Mouse (Mus musculus) neural tube, embryonic 15.5 days (tissue): Measurements from ENCODE around the gene Gm3448. TPM values are rescaled to one million over a fixed set of nuclear protein-coding genes. Genes with fewer than 3 reads are reported as not detected.
A peak's percentile ranks its signal among the peaks of the same experiment; 100 is the strongest.
"Not testable (repeated sequence)": the region's sequence is repeated elsewhere in the genome, so short reads cannot be mapped to it uniquely, and the experiment has no call there.

Experiments used
- ATAC-seq: fragments of 200-750 bp; cut with Nextera tagmentation; 2 replicates; pipeline ENCODE4 v1.8.0; 2017; ENCODE audit warnings: mild to moderate bottlenecking, moderate TSS enrichment, moderate library complexity; ENCODE audit not compliant: low FRiP score
- H3K27ac ChIP-seq: fragments of 300-500 bp; sonication (generic); replicated peaks from 2 replicates; pipeline ENCODE4 v1.5.1; 2015; ENCODE audit warnings: mild to moderate bottlenecking, inconsistent platforms
- H3K27me3 ChIP-seq: fragments of 300-500 bp; sonication (generic); replicated peaks from 2 replicates; pipeline ENCODE4 v1.6.1; 2015; ENCODE audit warnings: inconsistent platforms
- H3K36me3 ChIP-seq: fragments of 300-500 bp; sonication (generic); 2 replicates; pipeline ENCODE4 v1.6.1; 2015; ENCODE audit warnings: inconsistent platforms
- H3K4me1 ChIP-seq: fragments of 300-500 bp; sonication (generic); 2 replicates; pipeline ENCODE4 v1.6.1; 2015; ENCODE audit warnings: inconsistent platforms
- H3K4me2 ChIP-seq: fragments of 300-500 bp; sonication (generic); 2 replicates; pipeline ENCODE4 v1.6.1; 2015; ENCODE audit warnings: inconsistent platforms, mild to moderate bottlenecking, moderate library complexity
- H3K4me3 ChIP-seq: fragments of 300-500 bp; sonication (generic); replicated peaks from 2 replicates; pipeline ENCODE4 v1.5.1; 2015; ENCODE audit warnings: mild to moderate bottlenecking, inconsistent platforms
- H3K9ac ChIP-seq: fragments of 300-500 bp; sonication (generic); replicated peaks from 2 replicates; pipeline ENCODE4 v1.6.1; 2015; ENCODE audit warnings: mild to moderate bottlenecking, inconsistent platforms
- H3K9me3 ChIP-seq: fragments of 300-500 bp; sonication (generic); replicated peaks from 2 replicates; pipeline ENCODE4 v1.6.1; 2016; ENCODE audit warnings: inconsistent platforms
- WGBS: fragments of 180-500 bp; shearing (Covaris S2); methylation state at CpG from one replicate; pipeline ENCODE4 v1.1.7; 2015; ENCODE audit warnings: mixed read lengths; 5-methylcytosine and 5-hydroxymethylcytosine counted together
- polyA plus RNA-seq: library from polyadenylated mRNA; unstranded; fragments of >200 nt; fragmentation: Nextera tagmentation; extraction: Ambion mirVana; gene quantifications from 2 replicates; pipeline ENCODE4 v1.2.1, GENCODE M21; 2015

The Gm3448 gene
- 3.2 and 4.3 TPM in 2 replicates for polyA plus RNA-seq

DNA sequence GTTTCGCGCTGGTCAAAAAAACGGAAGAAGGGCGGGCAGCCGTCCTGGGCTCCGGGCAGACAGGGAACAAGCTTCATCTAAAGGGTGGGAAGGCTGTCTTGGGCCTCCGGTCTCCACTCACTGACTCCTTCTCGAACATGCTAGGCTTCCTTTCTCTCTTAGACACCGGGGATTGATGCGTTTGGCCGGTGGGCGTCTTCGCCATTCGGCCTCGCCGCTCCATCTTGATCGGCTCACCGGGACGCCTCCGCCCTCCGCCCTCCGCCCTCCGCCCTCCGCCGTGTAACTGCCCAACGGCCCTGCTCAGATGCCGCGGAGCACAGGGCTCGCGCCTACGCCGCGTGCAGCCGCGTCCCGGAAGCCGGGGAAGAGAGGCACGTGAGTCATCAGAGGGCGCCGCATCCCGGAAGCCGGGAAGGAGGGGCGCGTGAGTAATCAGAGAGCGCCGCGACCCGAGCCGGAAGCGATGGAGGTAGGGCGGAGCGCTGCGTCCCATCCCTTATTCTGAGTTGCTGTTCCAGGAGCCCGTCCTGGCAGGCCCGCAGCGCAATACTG lies at the start of gene Gm3448, which contains the start of the genes Ermard and Tcte3:
Gene Gm3448, minus strand, starts transcription at position 363 of the 555 bp plus-strand sequence.
Gene Ermard, plus strand, starts transcription at position 34 of the 555 bp plus-strand sequence.
Gene Tcte3, minus strand, starts transcription at position 314 of the 555 bp plus-strand sequence.
- WGBS = 0% methylated on average over 9 of the region's 56 CpGs
- not testable (repeated sequence) for H3K4me2 ChIP-seq, H3K9ac ChIP-seq, H3K27ac ChIP-seq, H3K27me3 ChIP-seq, H3K4me1 ChIP-seq, H3K9me3 ChIP-seq, H3K36me3 ChIP-seq
- peak; percentile 97 for ATAC-seq
- 0 out of 2 replicates have a peak within 1 kb of the TSS, but pooled peaks have one; percentile 19 for H3K4me3 ChIP-seq

DNA sequence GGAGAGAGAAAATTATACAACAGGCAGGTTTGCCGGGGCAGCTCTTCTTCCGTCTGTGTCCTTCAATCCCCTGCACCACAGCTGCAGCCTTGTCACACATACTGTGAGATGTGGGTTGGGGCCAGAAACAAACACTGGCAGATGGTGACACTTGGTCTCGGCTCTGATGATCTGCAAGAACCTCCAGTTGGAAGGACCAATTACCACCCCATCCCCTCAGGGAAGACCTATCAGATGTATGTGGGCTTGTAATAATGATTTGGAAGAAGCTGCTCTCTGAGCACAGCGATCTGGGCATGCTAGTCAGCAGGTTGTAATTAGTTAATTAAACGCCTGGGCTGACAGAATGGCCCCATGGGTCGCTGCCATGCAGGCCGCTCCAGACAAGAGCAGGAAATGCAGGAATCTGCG lies 47.3 kb upstream of the Gm3448 start:
- no peak overlapping the region for H3K4me3 ChIP-seq
- peak overlapping the region; percentile 13; the same call in 1 of the 2 replicates for H3K4me2 ChIP-seq
- no peaks in the 10 kb centered on the region for H3K36me3 ChIP-seq
- ATAC-seq = peak; percentile 76
- 12% methylated on average over 8 of the region's 8 CpGs for WGBS
- H3K27me3 ChIP-seq = no peaks in the 10 kb centered on the region
- H3K4me1 ChIP-seq = peaks cover 21% of the 10 kb centered on the region
- H3K9me3 ChIP-seq = no peaks in the 10 kb centered on the region
- peak overlapping the region; percentile 68 for H3K27ac ChIP-seq
- no peak overlapping the region for H3K9ac ChIP-seq

DNA sequence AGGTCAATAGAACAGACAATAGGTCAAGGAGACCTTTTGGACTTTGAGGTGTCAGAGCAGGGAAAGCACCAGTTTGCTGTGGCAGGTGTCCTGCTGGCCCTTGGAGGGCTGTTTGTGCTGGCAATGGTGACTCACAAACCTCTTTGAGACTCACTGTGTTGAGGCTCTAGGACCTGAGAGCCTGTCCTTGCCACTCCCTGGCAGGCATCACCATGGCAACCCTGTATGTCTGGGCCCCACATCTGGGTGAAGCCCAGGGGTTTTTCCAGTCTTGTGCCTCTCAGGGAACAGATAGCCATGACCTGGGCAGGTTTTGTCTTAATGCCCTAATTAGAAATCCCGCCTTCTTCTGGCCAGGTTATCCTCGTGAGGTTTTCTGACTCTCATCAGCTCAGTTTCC lies 46.8 kb upstream of the Gm3448 start:
- peak overlapping the region; percentile 68 for H3K27ac ChIP-seq
- peak; percentile 51 for ATAC-seq
- H3K27me3 ChIP-seq = no peaks in the 10 kb centered on the region
- H3K4me1 ChIP-seq = peaks cover 21% of the 10 kb centered on the region
- no peak overlapping the region for H3K9ac ChIP-seq
- H3K9me3 ChIP-seq = no peaks in the 10 kb centered on the region
- H3K4me3 ChIP-seq = no peak overlapping the region
- H3K36me3 ChIP-seq = no peaks in the 10 kb centered on the region
- 0 out of 2 replicates have a peak overlapping the region, but pooled peaks have one; percentile 13 for H3K4me2 ChIP-seq
- WGBS = 26% methylated on average over 2 of the region's 2 CpGs

DNA sequence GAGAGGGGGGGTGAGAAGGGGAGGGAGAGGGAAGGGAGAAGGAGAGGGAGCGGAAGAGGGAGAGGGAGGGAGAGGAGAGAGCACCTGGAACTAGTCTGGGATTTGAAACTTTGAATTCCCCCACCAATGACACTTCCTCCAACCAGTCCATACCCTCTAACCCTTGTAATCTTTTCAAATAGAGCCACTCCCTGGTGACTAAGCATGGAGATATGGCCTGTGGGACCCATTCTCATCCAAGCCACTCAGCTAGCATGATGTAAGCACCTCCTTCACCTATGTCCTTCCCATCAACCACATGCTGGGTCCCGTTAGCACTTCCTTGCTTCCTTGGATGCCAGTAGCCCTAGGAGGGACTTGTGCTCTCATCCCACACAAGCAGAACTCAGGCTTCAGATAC lies 43.7 kb upstream of the Gm3448 start:
- no peaks in the 10 kb centered on the region for H3K9me3 ChIP-seq
- H3K36me3 ChIP-seq = no peaks in the 10 kb centered on the region
- H3K27ac ChIP-seq = no peak overlapping the region
- no peak overlapping the region for H3K9ac ChIP-seq
- no peak overlapping the region for H3K4me3 ChIP-seq
- no peaks in the 10 kb centered on the region for H3K27me3 ChIP-seq
- H3K4me2 ChIP-seq = no peak overlapping the region
- no peak for ATAC-seq
- peaks cover 21% of the 10 kb centered on the region for H3K4me1 ChIP-seq
- WGBS = 77% methylated on average over 2 of the region's 2 CpGs

DNA sequence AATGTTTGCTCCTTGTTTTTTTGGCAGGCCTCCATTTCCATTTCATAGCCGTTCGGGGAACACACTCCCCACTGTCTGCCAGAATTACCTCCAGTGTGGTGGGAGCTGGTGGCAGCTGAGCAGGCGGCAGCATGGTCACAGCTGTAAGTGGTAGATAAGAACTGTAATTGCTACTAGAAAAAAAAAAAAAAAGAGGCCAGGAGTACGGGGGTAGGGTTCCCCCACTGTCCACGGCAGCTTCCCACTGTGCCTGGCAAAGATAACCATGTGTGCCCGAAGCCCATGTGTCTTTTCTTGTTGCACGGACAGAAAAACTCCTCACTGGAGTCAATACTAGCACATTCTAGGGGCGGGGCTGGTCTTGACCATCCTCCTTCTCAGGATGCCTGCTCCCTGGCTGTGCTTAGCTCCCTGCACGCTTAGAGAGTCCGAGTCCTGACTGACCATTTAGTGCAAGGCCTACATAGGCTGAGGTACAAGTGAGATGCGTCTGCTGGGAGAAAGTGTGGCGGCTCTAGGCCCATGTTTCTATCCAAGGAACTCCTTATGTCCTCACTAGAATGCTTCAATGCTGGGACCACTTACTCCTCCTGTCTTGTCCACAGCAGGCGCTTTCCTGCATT lies 43.0 kb upstream of the Gm3448 start:
- H3K27me3 ChIP-seq = no peaks in the 10 kb centered on the region
- ATAC-seq = no peak
- no peaks in the 10 kb centered on the region for H3K9me3 ChIP-seq

DNA sequence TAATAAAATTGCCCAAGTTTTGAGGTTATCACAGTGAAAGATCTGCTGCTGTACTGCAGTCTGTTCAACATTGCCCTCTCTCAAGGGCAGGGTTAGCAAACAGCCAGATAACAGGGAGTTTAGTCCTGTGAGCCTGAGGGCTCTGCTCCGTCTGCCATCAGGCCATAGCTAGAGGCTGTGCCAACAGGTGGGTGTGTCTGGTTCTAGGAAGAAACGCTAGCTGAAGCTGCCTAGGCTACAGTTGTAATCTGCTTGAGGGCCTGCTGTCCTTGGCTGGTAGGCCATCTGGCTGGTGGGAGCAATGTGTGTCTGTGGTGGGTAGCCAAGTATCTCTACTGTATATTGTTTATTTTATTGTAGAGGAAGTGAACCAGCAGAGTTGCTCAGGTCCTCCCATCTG lies 36.2 kb upstream of the Gm3448 start:
- Histone ChIP-seq H3K9me3 (no peaks in the 10 kb centered on the region), H3K36me3 (no peaks in the 10 kb centered on the region), H3K9ac (no peak overlapping the region), H3K27ac (no peak overlapping the region), H3K4me2 (no peak overlapping the region), H3K4me1 (no peaks in the 10 kb centered on the region), H3K27me3 (0 out of 2 replicates have a peak, but pooled peaks cover 3% of the 10 kb centered on the region), H3K4me3 (no peak overlapping the region)
- 58% methylated on average over 2 of the region's 2 CpGs for WGBS
- no peak for ATAC-seq

More for the DNA sequence above, 43.0 kb upstream of the Gm3448 start:
- Histone ChIP-seq H3K9ac (no peak overlapping the region), H3K27ac (no peak overlapping the region), H3K4me1 (peaks cover 21% of the 10 kb centered on the region), H3K4me3 (no peak overlapping the region), H3K4me2 (no peak overlapping the region), H3K36me3 (no peaks in the 10 kb centered on the region)
- 61% methylated on average over 13 of the region's 13 CpGs for WGBS

DNA sequence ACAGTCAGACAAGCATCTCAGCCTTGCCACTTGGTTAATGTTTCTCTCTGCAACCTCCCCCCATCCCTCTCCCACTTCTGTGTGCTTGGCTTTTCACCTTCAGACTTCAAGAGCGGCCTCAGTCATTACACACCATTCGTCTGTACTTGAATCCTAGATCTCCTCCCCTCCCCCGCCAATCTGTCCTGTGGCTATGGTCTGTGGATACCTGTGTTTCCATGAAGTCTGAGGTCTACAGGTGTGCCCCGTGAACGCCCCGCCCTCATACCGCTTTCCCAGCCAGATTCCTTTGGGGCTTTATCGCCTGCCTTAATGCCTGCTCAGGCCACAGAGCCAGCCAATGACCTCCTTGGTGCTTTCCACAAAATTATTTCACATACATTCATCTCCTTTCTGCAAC lies 33.7 kb upstream of the Gm3448 start:
- ATAC-seq = no peak
- Histone ChIP-seq H3K36me3 (no peaks in the 10 kb centered on the region), H3K4me1 (no peaks in the 10 kb centered on the region), H3K4me3 (no peak overlapping the region), H3K4me2 (no peak overlapping the region), H3K27me3 (0 out of 2 replicates have a peak, but pooled peaks cover 3% of the 10 kb centered on the region), H3K27ac (no peak overlapping the region), H3K9me3 (no peaks in the 10 kb centered on the region), H3K9ac (no peak overlapping the region)
- 86% methylated on average over 8 of the region's 8 CpGs for WGBS

DNA sequence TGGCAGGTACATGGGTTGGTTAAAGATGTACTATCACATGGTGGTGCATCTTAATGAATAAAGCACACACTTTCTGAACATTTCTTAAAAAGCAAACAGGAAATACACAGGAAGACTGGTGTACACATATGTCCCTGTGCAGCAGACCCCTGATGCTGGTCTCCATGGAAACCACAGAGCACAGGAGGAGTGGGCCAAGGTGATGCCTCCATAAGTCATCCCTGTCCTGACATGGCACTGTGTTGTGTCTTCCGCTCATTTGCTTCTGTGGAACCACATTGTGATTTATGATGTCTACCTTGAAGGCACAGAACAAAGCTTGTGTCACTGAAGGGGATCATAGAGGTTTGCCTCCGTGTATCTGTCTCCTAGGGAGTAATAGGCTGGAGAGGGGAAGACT lies 30.9 kb upstream of the Gm3448 start:
- WGBS = 51% methylated on average over 2 of the region's 2 CpGs
- H3K4me3 ChIP-seq = no peak overlapping the region
- H3K4me1 ChIP-seq = no peaks in the 10 kb centered on the region
- no peaks in the 10 kb centered on the region for H3K36me3 ChIP-seq
- no peak overlapping the region for H3K9ac ChIP-seq
- no peak overlapping the region for H3K27ac ChIP-seq
- H3K4me2 ChIP-seq = no peak overlapping the region
- peak; percentile 45; the same call in 1 of the 2 replicates for ATAC-seq
- H3K9me3 ChIP-seq = no peaks in the 10 kb centered on the region
- H3K27me3 ChIP-seq = 0 out of 2 replicates have a peak, but pooled peaks cover 2% of the 10 kb centered on the region

DNA sequence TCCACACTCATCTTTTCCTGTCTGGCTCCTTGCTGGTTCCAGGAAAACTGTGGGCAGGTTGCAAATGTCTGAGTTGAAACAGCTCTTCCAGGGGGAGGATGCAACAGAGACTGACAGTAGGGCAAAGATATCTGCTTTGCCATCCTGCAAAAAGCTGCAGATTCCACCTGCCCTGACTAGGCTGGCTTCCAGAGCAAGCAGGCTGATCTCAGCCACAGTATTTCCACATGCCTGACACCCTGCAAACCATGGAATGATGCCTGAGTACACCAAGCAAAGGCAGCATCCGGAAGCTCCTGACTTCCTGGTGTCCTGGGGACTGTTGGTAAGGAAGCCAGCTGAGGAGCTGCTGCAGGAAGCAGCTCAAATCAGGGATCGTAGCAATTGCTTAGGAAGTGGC lies 27.8 kb upstream of the Gm3448 start:
- H3K27me3 ChIP-seq = no peaks in the 10 kb centered on the region
- no peak for ATAC-seq
- WGBS = 68% methylated on average over 2 of the region's 2 CpGs

DNA sequence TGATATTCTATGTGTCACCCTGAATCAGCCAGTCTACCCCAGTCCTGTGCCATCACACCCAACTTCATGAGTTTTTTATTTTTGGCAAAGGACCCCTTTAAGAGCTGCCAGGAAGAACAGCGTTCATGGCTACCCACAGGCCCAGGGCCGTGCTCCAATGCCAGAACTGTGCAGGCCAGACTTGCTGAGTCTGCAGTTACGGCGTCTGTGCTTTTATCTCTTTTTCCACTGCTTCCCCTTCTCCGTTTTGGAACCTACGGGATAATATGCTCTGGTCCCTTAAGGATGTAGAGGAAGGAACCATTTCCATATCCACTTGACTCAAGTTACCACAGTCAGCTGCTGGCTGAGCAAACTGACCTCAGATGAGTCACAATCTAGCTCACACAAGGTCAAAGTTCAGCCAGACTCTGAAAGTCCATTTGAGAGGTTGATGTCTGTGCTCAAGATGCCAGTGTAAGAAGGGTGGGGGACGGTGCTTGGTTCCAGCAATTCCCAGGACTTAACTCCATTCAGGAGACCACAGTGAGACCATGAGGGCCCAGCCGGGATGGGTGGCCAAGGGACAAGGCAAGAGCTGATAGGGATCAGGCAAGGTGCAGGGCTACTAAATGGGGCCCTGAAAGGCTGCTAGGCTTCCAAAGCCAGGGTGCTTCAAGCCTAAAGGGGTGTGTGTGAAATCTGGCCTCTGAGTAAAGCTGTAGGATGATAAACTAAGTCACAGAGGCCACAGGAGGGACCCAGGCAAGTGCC lies 26.9 kb upstream of the Gm3448 start:
- no peak for ATAC-seq
- Histone ChIP-seq H3K9me3 (no peaks in the 10 kb centered on the region), H3K4me3 (no peak overlapping the region), H3K4me1 (peaks cover 11% of the 10 kb centered on the region), H3K27ac (no peak overlapping the region), H3K27me3 (no peaks in the 10 kb centered on the region), H3K9ac (no peak overlapping the region), H3K36me3 (peaks cover 8% of the 10 kb centered on the region), H3K4me2 (no peak overlapping the region)
- WGBS = 80% methylated on average over 8 of the region's 8 CpGs

More for the DNA sequence above, 27.8 kb upstream of the Gm3448 start:
- Histone ChIP-seq H3K4me2 (no peak overlapping the region), H3K9ac (no peak overlapping the region), H3K4me1 (peaks cover 11% of the 10 kb centered on the region), H3K36me3 (no peaks in the 10 kb centered on the region; the same call in 1 of the 2 replicates), H3K4me3 (no peak overlapping the region), H3K27ac (no peak overlapping the region), H3K9me3 (no peaks in the 10 kb centered on the region)

DNA sequence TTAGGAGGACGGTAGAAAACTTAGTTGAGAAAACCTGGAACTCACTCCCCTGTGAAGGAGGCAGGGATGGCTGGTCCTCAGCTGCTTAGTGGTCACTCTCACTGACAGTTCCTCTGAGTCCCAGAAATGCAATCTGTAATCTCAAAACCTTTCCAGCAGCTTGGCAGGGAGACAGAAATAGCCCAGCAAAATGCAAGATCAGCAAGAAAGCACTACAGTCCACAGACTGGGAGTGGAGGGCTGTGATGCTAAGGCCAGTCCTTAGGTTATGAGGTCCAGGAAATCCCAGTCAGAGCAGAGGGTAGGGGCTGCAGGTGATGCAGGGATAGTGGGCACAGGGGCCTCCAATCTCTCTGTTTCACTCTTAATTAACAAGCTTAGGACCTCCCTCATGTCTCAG lies 25.6 kb upstream of the Gm3448 start:
- 71% methylated on average over 1 of the region's 1 CpGs for WGBS
- no peaks in the 10 kb centered on the region for H3K27me3 ChIP-seq
- no peaks in the 10 kb centered on the region for H3K9me3 ChIP-seq

More for the DNA sequence above, 25.6 kb upstream of the Gm3448 start:
- no peak overlapping the region for H3K27ac ChIP-seq
- H3K36me3 ChIP-seq = peaks cover 19% of the 10 kb centered on the region
- no peak for ATAC-seq
- H3K4me1 ChIP-seq = peaks cover 11% of the 10 kb centered on the region
- no peak overlapping the region; the same call in 1 of the 2 replicates for H3K9ac ChIP-seq
- no peak overlapping the region for H3K4me2 ChIP-seq
- H3K4me3 ChIP-seq = no peak overlapping the region
